Mouse (Mus musculus) ovary, adult 2 months (tissue): ENCODE results near the gene Clk2. TPM values are rescaled to one million over a fixed set of nuclear protein-coding genes. Genes with fewer than 3 reads are reported as not detected.

Experiments
- polyA plus RNA-seq: library from polyadenylated mRNA; depleted of rRNA; stranded (reverse); fragments of >200 nt; gene quantifications from 2 replicates; pipeline ENCODE4 v1.2.3, GENCODE M21; 2012; rRNA removed

Clk2 gene
- 89.7 and 99.3 TPM in 2 replicates for polyA plus RNA-seq

DNA sequence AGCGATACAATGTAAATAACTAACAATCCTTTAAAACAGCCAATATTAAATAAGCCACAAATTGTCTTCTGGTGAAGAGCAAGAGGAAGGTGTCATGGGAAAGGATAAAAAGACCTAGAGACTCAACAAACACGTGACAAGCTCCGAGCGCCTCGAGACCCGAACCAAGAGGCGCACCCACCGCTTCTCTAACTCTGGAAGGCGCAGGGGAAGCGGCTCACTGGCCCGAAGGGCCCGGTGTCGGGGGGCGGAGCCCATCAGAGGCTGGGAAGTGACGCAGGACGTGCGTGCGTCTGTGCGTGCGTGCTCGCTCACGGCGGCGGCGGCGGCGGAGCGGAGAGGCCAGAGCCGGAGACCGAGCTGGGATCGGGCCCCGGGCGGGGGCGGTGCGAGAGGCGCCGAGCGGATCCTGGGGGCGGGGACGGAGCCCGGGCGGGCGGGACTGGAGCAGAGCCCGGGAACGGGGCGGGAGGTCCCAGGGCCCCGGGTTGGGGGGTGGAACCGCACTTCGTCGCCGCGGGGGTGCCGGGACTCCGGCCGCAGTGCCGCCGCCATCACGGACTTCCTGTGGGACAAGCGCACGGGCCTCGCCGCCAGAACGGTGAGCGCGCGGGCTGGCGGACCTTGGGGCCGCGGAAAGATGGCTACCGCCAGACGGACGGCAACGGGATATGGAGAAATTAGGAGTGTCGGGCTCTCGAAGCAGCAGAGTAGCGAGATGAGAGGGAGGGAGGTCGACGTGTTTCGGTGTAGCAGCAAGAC is at the start of gene Clk2:
Gene Clk2 (plus strand): TSS at position 290 of the 762 bp plus-strand sequence.

DNA sequence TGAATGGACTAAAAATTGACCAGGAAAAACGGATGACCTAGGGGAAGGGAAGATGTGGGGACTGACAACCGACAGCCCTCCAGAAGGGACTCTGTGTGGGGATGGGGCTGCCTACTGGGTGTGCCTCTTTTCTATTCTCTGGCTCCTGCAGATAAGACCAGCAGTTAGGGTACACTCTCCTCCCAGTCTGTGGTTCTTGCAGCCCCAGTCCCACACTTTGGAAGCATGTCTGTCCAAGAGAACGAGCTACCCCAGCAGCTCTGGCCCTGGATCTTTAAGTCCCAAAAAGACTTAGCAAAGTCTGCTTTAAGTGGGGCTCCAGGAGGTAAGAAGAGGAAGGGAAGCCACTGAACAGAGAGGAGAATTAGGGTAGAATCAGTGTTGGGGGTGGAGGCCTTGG is 28.6 kb upstream of the Clk2 start, which contains the start of gene Pklr:
Gene Pklr (plus strand): TSS at position 185 of the 400 bp plus-strand sequence.

DNA sequence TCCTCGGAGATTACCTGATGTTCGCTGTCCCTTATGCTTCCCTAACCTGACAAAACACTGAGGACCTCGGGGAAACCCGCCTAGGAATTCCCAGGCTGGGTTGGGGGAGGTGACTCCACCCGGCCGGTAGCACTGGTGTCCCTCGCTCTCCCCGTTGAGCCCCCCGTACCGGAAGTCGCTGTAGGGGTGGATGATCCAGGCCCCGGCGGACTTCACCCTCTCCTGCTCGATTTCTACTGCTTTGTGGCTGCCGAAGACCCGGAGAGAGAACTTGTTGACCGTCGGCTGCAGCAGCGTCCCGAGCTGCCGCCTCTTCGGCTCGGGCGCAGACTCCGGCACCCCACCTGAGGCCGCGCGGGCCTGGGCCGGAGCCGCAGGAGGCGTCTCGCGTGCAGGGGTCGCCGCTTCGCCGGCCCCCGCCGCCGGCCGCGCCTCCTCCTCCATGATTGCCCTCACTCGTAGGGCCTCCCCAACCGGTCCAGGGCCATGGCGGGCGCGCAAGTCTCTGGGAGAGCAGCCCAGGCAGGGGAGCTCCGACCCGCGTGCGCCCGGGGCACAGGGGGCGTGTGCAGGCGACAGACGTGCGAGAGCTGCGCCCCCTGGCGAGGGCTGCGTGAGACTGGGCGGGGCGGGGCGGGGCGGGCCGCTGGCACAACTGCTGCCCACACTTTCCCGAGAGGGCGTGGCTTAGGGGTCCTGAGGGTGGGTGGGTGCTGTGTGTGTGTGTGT is 4.8 kb upstream of the Clk2 start, which contains the start of gene Hcn3:
Gene Hcn3 (minus strand): TSS at position 581 of the 729 bp plus-strand sequence.

DNA sequence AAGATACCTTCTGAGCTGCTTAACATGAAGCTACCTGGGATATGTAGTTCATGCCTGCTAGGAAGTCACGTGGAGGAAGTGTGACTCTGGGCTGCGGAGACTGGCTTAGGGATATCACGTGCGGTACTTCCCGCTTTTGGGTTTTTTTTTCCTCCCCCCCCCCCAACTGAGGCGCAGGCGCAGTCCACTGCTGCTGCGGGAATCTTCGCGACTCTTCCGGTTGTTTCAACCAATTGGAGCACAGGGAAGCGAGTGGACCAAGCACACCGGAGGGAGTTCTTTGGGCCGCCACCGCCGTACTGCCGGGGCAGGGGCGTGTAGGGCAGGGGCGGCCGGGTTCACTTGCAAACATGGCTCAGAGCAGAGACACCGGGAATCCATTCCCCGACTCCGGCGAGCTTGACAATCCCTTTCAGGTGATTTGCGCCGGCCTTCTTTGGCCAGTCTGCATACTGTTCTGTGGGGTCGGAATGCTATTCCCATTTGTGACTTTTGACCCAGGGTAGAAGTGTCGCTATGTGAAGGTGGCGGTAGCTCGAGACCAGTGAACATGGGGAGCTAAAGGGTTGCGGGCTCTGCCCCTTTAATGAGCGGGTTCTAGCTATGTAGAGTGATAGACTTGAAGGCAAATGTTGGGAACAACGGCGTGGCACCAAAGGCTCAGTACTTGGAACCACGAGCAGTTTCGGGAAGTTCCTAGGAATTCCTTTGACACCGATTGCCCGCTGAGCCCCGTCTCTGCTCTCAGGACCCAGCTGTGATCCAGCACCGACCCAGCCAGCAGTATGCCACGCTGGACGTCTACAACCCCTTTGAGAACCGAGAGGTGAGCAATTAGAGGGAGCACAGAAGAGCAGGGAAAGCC is 12.9 kb downstream of the Clk2 start, which contains the start of gene Scamp3:
Gene Scamp3 (plus strand): TSS at position 232 of the 865 bp plus-strand sequence.

DNA sequence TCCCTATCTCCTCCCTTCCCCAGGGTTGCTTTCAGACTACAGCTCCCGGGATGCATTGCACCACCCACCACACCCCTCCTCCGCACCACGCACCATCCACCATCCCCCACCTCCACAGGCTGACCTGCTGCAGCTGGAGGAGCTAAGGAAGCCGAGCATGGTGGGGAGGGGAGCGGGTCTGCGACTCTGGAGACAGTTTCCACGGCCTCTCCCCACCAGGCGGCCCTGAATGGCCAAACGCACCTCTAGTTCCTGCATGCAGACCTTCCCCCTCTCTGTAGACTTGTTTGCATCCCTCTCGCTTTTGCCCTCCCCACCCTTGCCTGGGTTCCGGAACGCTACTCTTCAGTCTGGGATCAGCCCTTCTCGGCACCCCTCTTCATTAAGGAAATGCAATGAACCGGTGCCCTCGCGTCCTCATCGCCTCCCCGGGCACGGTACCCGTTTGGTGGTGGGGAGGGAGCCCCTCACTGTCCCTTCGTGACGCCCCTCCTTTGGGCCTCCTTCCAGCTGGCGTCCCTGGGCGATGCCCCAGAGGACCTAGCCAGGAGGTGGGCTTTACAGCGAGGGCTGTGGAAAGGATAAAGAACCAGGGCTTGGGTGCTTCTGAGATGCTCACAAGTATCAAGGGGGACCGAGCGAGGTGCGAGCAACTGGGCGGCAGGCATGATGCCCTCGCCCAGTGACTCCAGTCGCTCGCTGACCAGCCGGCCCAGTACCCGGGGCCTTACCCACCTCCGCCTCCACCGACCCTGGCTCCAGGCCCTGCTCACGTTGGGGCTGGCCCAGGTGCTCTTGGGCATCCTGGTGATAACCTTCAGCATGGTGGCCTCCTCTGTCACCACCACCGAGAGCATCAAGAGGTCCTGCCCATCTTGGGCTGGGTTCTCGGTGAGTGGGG is 18.7 kb downstream of the Clk2 start, which contains the start of gene Fam189b:
Gene Fam189b (plus strand): TSS at position 86 of the 901 bp plus-strand sequence.

DNA sequence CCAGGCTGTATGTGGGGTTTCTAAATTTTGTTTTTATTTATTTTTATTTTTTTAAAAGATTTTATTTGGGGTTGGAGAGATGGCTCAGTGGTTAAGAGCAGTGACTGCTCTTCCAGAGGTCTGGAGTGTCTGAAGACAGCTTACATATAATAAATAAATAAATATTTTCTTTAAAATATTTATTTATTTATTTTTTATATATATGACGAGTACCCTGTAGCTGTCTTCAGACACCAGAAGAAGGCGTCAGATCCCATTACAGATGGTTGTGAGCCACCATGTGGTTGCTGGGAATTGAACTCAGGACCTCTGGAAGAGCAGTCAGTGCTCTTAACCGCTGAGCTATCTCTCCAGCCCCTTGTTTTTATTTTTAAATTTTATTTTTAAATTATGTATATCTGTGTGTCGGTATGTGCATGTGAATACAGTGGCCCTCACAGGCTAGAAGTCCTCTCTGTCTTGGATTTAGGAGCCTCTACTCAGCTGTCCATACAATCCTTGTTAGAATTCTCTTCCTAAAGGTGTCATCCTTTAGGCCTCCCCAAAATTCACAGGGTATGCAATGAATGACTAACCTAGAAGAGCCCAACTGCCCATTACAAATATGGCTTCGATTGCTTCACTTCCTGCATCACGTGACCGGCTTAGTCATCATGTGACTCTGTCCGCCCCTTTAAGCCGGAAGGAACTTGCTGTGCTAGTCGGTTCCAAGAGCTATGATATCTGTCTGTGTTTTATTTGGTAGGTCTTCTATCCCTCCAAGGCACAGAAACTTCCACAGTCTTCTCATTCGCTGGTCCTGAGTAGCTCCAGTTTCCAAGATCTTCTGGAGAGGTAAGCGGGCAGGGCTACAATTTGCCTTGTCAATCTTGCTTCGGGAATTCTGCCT is 37.9 kb downstream of the Clk2 start, which contains the start of gene Gba:
Gene Gba (plus strand): TSS at position 676 of the 889 bp plus-strand sequence.

DNA sequence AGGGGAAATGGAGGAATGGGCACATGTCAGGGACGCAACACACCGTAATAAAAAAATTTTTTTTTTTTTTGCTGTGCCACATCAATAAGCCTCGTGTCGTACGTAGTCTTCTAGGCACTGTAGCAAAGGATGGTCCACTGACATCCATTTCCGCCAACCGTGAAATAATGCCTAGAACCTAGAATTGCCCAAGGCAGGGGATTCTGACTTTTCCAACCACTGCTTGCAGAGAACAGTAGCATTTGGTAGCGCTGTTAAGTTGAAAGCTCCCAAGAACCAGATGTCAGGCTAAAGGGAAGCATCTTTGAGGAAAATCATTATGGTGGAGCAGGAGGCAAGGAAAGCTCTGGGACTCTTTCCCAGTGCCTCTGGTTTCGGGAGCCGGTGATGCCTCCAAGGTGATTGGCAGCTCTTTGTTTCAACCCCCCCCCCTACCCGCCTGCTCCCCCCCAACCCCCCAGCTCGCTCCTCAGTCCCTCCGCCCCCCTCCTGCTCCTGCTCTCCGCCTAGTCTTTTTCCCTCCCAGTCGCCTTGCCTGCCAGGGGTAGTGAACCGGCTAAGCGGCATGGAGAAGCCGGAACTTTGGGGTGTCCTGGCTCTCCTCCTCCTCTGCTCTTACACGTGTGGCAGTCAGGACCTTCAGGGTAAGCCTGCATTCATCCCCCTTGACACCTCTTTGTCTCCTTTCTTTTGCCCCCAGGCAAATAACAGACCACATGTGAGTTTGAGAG is 50.3 kb downstream of the Clk2 start, which contains the start of gene Thbs3:
Gene Thbs3 (plus strand): TSS at position 500 of the 731 bp plus-strand sequence.

Other genes with a start within 250 kb of the Clk2 start
- gene Ash1l, start 214.2 kb upstream of the Clk2 start, polyA plus RNA-seq: 8.8 and 10.1 TPM in 2 replicates
- gene Dap3, start 213.6 kb upstream of the Clk2 start, polyA plus RNA-seq: 36.9 and 38.6 TPM in 2 replicates
- 36.2 and 37.3 TPM in 2 replicates for gene Rusc1, start 71.5 kb upstream of the Clk2 start, polyA plus RNA-seq
- not detected in 2 replicates for gene Gm43738, start 63.7 kb upstream of the Clk2 start, polyA plus RNA-seq
- gene Fdps, start 62.8 kb upstream of the Clk2 start, polyA plus RNA-seq: 139 and 176 TPM in 2 replicates
- gene Pklr, start 28.7 kb upstream of the Clk2 start, polyA plus RNA-seq: 2.0 and 8.7 TPM in 2 replicates
- gene Hcn3, start 4.6 kb upstream of the Clk2 start, polyA plus RNA-seq: 9.1 and 13.9 TPM in 2 replicates
- gene Scamp3, start 12.7 kb downstream of the Clk2 start, polyA plus RNA-seq: 154 and 183 TPM in 2 replicates
- gene Fam189b, start 18.3 kb downstream of the Clk2 start, polyA plus RNA-seq: 63.7 and 65.9 TPM in 2 replicates
- 61.5 and 89.3 TPM in 2 replicates for gene Gba, start 38.1 kb downstream of the Clk2 start, polyA plus RNA-seq
- gene Thbs3, start 50.4 kb downstream of the Clk2 start, polyA plus RNA-seq: 59.8 and 60.5 TPM in 2 replicates
- gene Mtx1, start 62.3 kb downstream of the Clk2 start, polyA plus RNA-seq: 229 and 256 TPM in 2 replicates
- 16.1 and 33.4 TPM in 2 replicates for gene Muc1, start 64.3 kb downstream of the Clk2 start, polyA plus RNA-seq
- gene Krtcap2, start 81.2 kb downstream of the Clk2 start, polyA plus RNA-seq: 267 and 351 TPM in 2 replicates
- 16.5 and 20.5 TPM in 2 replicates for gene Trim46, start 81.5 kb downstream of the Clk2 start, polyA plus RNA-seq
- 503 and 662 TPM in 2 replicates for gene Dpm3, start 94.6 kb downstream of the Clk2 start, polyA plus RNA-seq
- 203 and 215 TPM in 2 replicates for gene Slc50a1, start 105.8 kb downstream of the Clk2 start, polyA plus RNA-seq
- gene Efna1, start 116.3 kb downstream of the Clk2 start, polyA plus RNA-seq: 43.0 and 48.2 TPM in 2 replicates
- 1.9 and 5.0 TPM in 2 replicates for gene Efna3, start 158.2 kb downstream of the Clk2 start, polyA plus RNA-seq
- 36.4 and 44.7 TPM in 2 replicates for gene Efna4, start 173.2 kb downstream of the Clk2 start, polyA plus RNA-seq
- gene Adam15, start 185.2 kb downstream of the Clk2 start, polyA plus RNA-seq: 179 and 187 TPM in 2 replicates
- 0.23 and 0.62 TPM in 2 replicates for gene Dcst2, start 197.2 kb downstream of the Clk2 start, polyA plus RNA-seq
- 0.30 and 0.32 TPM in 2 replicates for gene Dcst1, start 200.5 kb downstream of the Clk2 start, polyA plus RNA-seq
- 68.2 and 77.9 TPM in 2 replicates for gene Zbtb7b, start 230.0 kb downstream of the Clk2 start, polyA plus RNA-seq
- gene Lenep, start 238.0 kb downstream of the Clk2 start, polyA plus RNA-seq: 2.0 TPM in 1 of 2 replicates, not detected in the other
- 34.7 and 49.3 TPM in 2 replicates for gene Flad1, start 247.1 kb downstream of the Clk2 start, polyA plus RNA-seq